Mouse (Mus musculus): ENCODE measurements around the gene Scin. TPM values are rescaled to one million over a fixed set of nuclear protein-coding genes. Genes with fewer than 3 reads are reported as not detected.

Gene Scin
- polyA plus RNA-seq, 1 experiment from 2014 or later: 2.3 TPM

GRCm38 (mm10) chr12:40029201-40029600 lies 104.8 kb downstream of the Scin start:
- no peak overlapping the region for H3K27ac ChIP-seq (ENCODE audit: low read depth, low read length)
- no peaks in the 10 kb centered on the region for H3K4me1 ChIP-seq (ENCODE audit: control insufficient read depth, insufficient read depth, low read length)
- H3K4me2 ChIP-seq: no peak overlapping the region
- no peaks in the 10 kb centered on the region for H3K36me3 ChIP-seq (ENCODE audit: control insufficient read depth, insufficient read depth, low read length)
- H3K4me3 ChIP-seq (ENCODE audit: low read depth, low read length): no peak overlapping the region
- H3K9ac ChIP-seq (ENCODE audit: low read depth, low read length): no peak overlapping the region
- 65% methylated on average over 4 of the region's 4 CpGs for WGBS (ENCODE audit: insufficient replicate concordance)
- ATAC-seq (replicated peaks; ENCODE audit: insufficient number of reproducible peaks, low FRiP score, low TSS enrichment): no peak
- no peaks in the 10 kb centered on the region for H3K27me3 ChIP-seq (ENCODE audit: control insufficient read depth, insufficient read depth, low read length)
- no peaks in the 10 kb centered on the region for H3K9me3 ChIP-seq (replicated peaks; ENCODE audit: control insufficient read depth, low read length)

- Histone ChIP-seq H3K27ac (ENCODE audit: low read depth, low read length) (no peak overlapping the region), H3K4me1 (ENCODE audit: control insufficient read depth, insufficient read depth, low read length) (no peaks in the 10 kb centered on the region), H3K9me3 (replicated peaks; ENCODE audit: control insufficient read depth, low read length) (no peaks in the 10 kb centered on the region), H3K36me3 (ENCODE audit: control insufficient read depth, insufficient read depth, low read length) (no peaks in the 10 kb centered on the region), H3K9ac (ENCODE audit: low read depth, low read length) (no peak overlapping the region), H3K4me3 (ENCODE audit: low read depth, low read length) (no peak overlapping the region), H3K4me2 (no peak overlapping the region), H3K27me3 (ENCODE audit: control insufficient read depth, insufficient read depth, low read length) (no peaks in the 10 kb centered on the region)
- 86% methylated on average over 3 of the region's 3 CpGs for WGBS (ENCODE audit: insufficient replicate concordance)
- ATAC-seq (replicated peaks; ENCODE audit: insufficient number of reproducible peaks, low FRiP score, low TSS enrichment): no peak
Observed at GRCm38 (mm10) chr12:40027846-40028245, 106.2 kb downstream of the Scin start.

- H3K27me3 ChIP-seq (ENCODE audit: control insufficient read depth, insufficient read depth, low read length): no peaks in the 10 kb centered on the region
- no peak for ATAC-seq (replicated peaks; ENCODE audit: insufficient number of reproducible peaks, low FRiP score, low TSS enrichment)
- H3K9me3 ChIP-seq (replicated peaks; ENCODE audit: control insufficient read depth, low read length): no peaks in the 10 kb centered on the region
- H3K27ac ChIP-seq (ENCODE audit: low read depth, low read length): no peak overlapping the region
- H3K9ac ChIP-seq (ENCODE audit: low read depth, low read length): no peak overlapping the region
- H3K4me3 ChIP-seq (ENCODE audit: low read depth, low read length): no peak overlapping the region
- no peaks in the 10 kb centered on the region for H3K4me1 ChIP-seq (ENCODE audit: control insufficient read depth, insufficient read depth, low read length)
- 73% methylated on average over 3 of the region's 3 CpGs for WGBS (ENCODE audit: insufficient replicate concordance)
- H3K4me2 ChIP-seq: no peak overlapping the region
- no peaks in the 10 kb centered on the region for H3K36me3 ChIP-seq (ENCODE audit: control insufficient read depth, insufficient read depth, low read length)
Observed at GRCm38 (mm10) chr12:40027444-40027843, 106.6 kb downstream of the Scin start.

- ATAC-seq (replicated peaks; ENCODE audit: insufficient number of reproducible peaks, low FRiP score, low TSS enrichment): no peak
- no peak overlapping the region for H3K9ac ChIP-seq (ENCODE audit: low read depth, low read length)
- H3K27ac ChIP-seq (ENCODE audit: low read depth, low read length): no peak overlapping the region
- H3K4me3 ChIP-seq (ENCODE audit: low read depth, low read length): no peak overlapping the region
- H3K4me1 ChIP-seq (ENCODE audit: control insufficient read depth, insufficient read depth, low read length): 0 out of 2 replicates have a peak, but pooled peaks cover 2% of the 10 kb centered on the region
- no peaks in the 10 kb centered on the region; the same call in 1 of the 2 replicates for H3K27me3 ChIP-seq (ENCODE audit: control insufficient read depth, insufficient read depth, low read length)
- no peak overlapping the region for H3K4me2 ChIP-seq
- WGBS (ENCODE audit: insufficient replicate concordance): 40% methylated on average over 2 of the region's 2 CpGs
- no peaks in the 10 kb centered on the region for H3K36me3 ChIP-seq (ENCODE audit: control insufficient read depth, insufficient read depth, low read length)
- H3K9me3 ChIP-seq (replicated peaks; ENCODE audit: control insufficient read depth, low read length): no peaks in the 10 kb centered on the region
Observed at GRCm38 (mm10) chr12:40023918-40024317, 110.1 kb downstream of the Scin start.

GRCm38 (mm10) chr12:40023014-40023642 lies 110.9 kb downstream of the Scin start:
- 85% methylated on average over 3 of the region's 3 CpGs for WGBS (ENCODE audit: insufficient replicate concordance)
- no peak for ATAC-seq (replicated peaks; ENCODE audit: insufficient number of reproducible peaks, low FRiP score, low TSS enrichment)
- H3K27me3 ChIP-seq (ENCODE audit: control insufficient read depth, insufficient read depth, low read length): no peaks in the 10 kb centered on the region; the same call in 1 of the 2 replicates

DNA sequence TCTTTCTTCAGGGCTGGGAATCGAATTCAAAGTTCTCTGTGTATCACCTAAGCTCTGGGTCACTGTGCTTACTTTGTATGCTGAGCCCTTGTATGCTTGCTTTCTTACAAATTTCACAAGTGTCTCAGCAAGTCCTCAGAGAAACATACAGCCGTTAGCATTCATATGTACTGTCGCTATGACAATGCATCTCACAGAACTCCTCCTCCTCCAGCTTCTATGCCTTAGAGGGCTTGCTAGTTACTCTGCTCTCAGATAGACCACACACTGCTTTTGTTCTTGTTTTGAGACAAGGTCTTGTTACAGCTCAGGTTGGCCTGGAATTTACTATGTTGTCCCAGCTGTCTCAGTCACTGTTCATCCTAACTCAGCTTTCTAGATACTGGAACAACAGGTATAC lies 111.7 kb downstream of the Scin start:
- whole genome bisulfite sequencing (ENCODE audit: insufficient replicate concordance): 83% methylated on average over 3 of the region's 3 CpGs

More at GRCm38 (mm10) chr12:40023014-40023642, 110.9 kb downstream of the Scin start:
- no peak overlapping the region for H3K9ac ChIP-seq (ENCODE audit: low read depth, low read length)
- no peak overlapping the region for H3K4me2 ChIP-seq
- H3K36me3 ChIP-seq (ENCODE audit: control insufficient read depth, insufficient read depth, low read length): no peaks in the 10 kb centered on the region
- no peaks in the 10 kb centered on the region for H3K9me3 ChIP-seq (replicated peaks; ENCODE audit: control insufficient read depth, low read length)
- H3K4me1 ChIP-seq (ENCODE audit: control insufficient read depth, insufficient read depth, low read length): 0 out of 2 replicates have a peak, but pooled peaks cover 2% of the 10 kb centered on the region
- H3K4me3 ChIP-seq (ENCODE audit: low read depth, low read length): no peak overlapping the region
- H3K27ac ChIP-seq (ENCODE audit: low read depth, low read length): no peak overlapping the region

DNA sequence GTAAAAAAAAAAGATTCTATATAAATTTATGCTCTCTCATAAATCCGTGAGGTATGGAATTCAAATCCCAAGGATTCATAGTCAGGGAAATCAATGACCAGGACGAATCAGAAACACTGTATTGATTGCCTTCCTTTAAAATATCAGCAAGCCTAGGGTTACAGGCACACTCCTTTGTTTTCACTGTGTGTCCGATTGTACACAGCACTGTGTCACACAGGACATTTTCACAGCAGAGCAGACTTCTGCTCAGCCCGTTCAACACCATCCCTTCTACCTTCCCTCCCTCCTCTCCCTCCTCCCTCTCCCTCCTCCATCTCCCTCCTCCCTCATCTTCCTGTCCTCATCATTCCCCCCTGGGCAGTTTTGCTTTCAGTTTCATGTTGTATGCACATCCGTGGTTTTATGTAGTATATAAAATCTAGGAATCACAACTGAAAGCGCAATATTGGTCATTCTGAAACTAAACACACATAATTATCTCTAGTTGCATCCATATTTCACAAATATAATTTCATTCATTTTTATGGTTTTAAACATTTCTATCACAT lies 116.0 kb downstream of the Scin start:
- 72% methylated on average over 6 of the region's 6 CpGs for WGBS (ENCODE audit: insufficient replicate concordance)
- Histone ChIP-seq H3K4me1 (ENCODE audit: control insufficient read depth, insufficient read depth, low read length) (peaks cover 13% of the 10 kb centered on the region), H3K27me3 (ENCODE audit: control insufficient read depth, insufficient read depth, low read length) (no peaks in the 10 kb centered on the region; the same call in 1 of the 2 replicates), H3K9me3 (replicated peaks; ENCODE audit: control insufficient read depth, low read length) (no peaks in the 10 kb centered on the region), H3K4me3 (ENCODE audit: low read depth, low read length) (no peak overlapping the region), H3K36me3 (ENCODE audit: control insufficient read depth, insufficient read depth, low read length) (no peaks in the 10 kb centered on the region), H3K27ac (ENCODE audit: low read depth, low read length) (no peak overlapping the region), H3K4me2 (no peak overlapping the region), H3K9ac (ENCODE audit: low read depth, low read length) (no peak overlapping the region)
- no peak for ATAC-seq (replicated peaks; ENCODE audit: insufficient number of reproducible peaks, low FRiP score, low TSS enrichment)

More for the DNA sequence above, 111.7 kb downstream of the Scin start:
- no peaks in the 10 kb centered on the region for H3K36me3 ChIP-seq (ENCODE audit: control insufficient read depth, insufficient read depth, low read length)
- no peak overlapping the region for H3K9ac ChIP-seq (ENCODE audit: low read depth, low read length)
- H3K4me3 ChIP-seq (ENCODE audit: low read depth, low read length): no peak overlapping the region
- no peak for ATAC-seq (replicated peaks; ENCODE audit: insufficient number of reproducible peaks, low FRiP score, low TSS enrichment)
- H3K4me1 ChIP-seq (ENCODE audit: control insufficient read depth, insufficient read depth, low read length): 0 out of 2 replicates have a peak, but pooled peaks cover 2% of the 10 kb centered on the region
- no peaks in the 10 kb centered on the region for H3K9me3 ChIP-seq (replicated peaks; ENCODE audit: control insufficient read depth, low read length)
- no peak overlapping the region for H3K27ac ChIP-seq (ENCODE audit: low read depth, low read length)
- no peaks in the 10 kb centered on the region; the same call in 1 of the 2 replicates for H3K27me3 ChIP-seq (ENCODE audit: control insufficient read depth, insufficient read depth, low read length)
- H3K4me2 ChIP-seq: no peak overlapping the region

DNA sequence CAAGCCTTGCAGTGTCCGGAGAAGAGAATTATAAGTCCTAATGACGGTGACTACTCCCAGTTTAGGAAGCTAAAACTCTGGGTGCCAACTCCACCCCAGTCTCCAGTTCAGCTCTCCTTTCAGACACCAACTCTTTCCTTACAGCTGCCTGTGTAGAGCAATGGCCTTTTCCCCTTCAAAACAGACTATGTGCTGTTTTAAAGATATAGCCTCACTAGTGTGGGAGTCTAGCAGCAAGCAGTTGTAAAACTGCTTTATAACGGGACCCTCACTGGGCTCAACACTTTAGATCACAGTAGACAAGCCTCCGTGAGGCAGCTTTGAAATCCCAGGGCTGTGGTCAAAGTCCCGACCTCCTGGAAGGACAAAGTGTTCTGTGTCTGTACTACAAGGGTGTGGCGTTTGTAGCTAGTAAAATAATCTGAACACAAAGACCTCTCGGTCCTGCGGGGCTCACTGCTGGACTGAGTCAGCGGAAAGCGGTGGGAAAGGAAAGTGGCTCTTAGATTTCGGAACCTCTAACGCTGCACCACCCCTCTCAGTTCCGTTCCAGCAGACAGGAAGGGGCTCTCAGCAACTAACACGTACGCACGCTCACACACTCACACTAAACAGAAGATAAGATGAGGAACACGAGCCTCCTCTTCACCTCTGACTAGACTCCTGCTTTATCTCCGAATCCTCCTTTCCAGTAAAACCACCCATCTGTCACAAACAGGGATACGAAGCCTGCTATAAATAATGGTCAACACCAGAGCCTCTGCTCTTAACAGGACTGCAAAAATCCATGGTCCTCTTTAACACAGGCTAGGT lies 117.2 kb downstream of the Scin start:
- no peaks in the 10 kb centered on the region; the same call in 1 of the 2 replicates for H3K27me3 ChIP-seq (ENCODE audit: control insufficient read depth, insufficient read depth, low read length)
- H3K36me3 ChIP-seq (ENCODE audit: control insufficient read depth, insufficient read depth, low read length): no peaks in the 10 kb centered on the region
- peak overlapping the region; percentile 39 for H3K4me3 ChIP-seq (ENCODE audit: low read depth, low read length)
- H3K9me3 ChIP-seq (replicated peaks; ENCODE audit: control insufficient read depth, low read length): no peaks in the 10 kb centered on the region
- peak overlapping the region; percentile 57 for H3K4me2 ChIP-seq
- peak overlapping the region; percentile 70 for H3K9ac ChIP-seq (ENCODE audit: low read depth, low read length)
- peak overlapping the region; percentile 69 for H3K27ac ChIP-seq (ENCODE audit: low read depth, low read length)
- ATAC-seq (replicated peaks; ENCODE audit: insufficient number of reproducible peaks, low FRiP score, low TSS enrichment): peak; percentile 84
- peaks cover 13% of the 10 kb centered on the region for H3K4me1 ChIP-seq (ENCODE audit: control insufficient read depth, insufficient read depth, low read length)
- WGBS (ENCODE audit: insufficient replicate concordance): 16% methylated on average over 19 of the region's 19 CpGs

Data from heart, embryonic 11.5 days (tissue).